Mouse (Mus musculus) left cerebral cortex, postnatal 25 days (tissue): Measurements from ENCODE around the gene Nfia. TPM values are rescaled to one million over a fixed set of nuclear protein-coding genes. Genes with fewer than 3 reads are reported as not detected.

ENCODE experiments used
- DNase-seq, 2 experiments: peaks; one replicate each; pipeline ENCODE4 v3.0.0; 2022; ENCODE audit warnings: low spot score in 2 of 2, mixed read lengths in 1 of 2
- intact Hi-C: fragments of 180-260 bp; cut with DNase I; formaldehyde crosslinking; loops from one replicate; pipeline ENCODE4 v1.15.1; 2025
- total RNA-seq, 2 experiments: library from RNA; stranded (reverse); gene quantifications; 2 replicates each; pipeline ENCODE4 v1.2.3; 2021

Gene Nfia
- total RNA-seq, 2 experiments from 2014 or later = 63.0 to 73.6 TPM

DNA sequence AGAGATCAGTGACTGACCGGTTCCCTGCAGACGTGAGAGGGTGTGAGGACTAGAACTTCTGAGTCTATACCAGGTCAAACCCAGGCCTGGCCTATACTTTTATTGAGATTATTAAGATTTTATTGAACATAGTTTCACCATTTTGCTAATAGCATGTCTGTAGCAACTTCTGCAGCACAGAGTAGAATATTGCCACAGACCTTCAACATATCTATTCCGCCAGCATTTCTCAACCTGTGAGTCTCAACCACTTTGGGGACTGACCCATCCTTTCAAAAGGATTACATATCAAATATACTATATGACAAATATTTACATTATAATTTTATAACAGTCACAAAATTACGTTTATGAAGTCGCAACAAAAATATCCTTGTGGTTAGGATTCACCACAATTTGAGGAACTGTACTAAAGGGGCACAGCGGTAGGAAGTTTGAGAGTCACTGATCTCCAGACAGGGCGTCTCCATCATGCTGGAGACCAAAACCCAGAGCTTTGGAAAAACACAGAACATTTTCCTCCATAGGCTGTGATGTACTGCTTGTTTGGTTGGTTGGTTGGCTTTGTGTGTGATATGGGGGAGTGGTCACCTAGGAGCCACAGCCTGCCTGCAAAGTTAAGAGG is 284.0 kb downstream of the Nfia start:
- intact Hi-C loops = no loop called here
- DNase-seq = no peak

- intact Hi-C loops = no loop called here
Measured at GRCm38 (mm10) chr4:98057246-98057645, 284.7 kb downstream of the Nfia start.

GRCm38 (mm10) chr4:98057721-98058120 is 285.2 kb downstream of the Nfia start:
- no peak for DNase-seq
- intact Hi-C loops = no loop called here

More at GRCm38 (mm10) chr4:98057246-98057645, 284.7 kb downstream of the Nfia start:
- DNase-seq = no peak

GRCm38 (mm10) chr4:98058182-98058581 is 285.6 kb downstream of the Nfia start:
- DNase-seq = no peak
- intact Hi-C loops = no loop called here

GRCm38 (mm10) chr4:98060601-98061000 is 288.1 kb downstream of the Nfia start:
- no peak for DNase-seq
- intact Hi-C loops = no loop called here

DNA sequence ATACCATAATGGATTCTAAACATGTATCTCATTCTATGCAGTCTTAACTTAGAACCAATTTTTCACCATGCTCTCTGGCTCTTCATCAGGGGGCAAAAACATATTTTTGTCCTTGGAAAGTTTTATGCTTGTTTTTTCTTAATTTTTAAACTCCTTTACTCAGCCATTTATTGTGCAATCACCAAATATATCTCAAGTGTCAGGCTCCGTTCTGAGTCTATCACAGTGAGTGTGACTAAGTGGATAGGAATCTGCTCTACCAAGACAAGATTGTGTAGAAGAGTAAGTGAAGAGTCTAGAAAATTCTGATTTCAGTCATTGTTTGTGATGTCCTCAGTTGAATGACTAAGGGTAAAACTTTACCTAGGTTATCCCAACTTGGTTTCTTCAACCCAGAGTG is 288.6 kb downstream of the Nfia start:
- DNase-seq = no peak

GRCm38 (mm10) chr4:98063280-98063679 is 290.7 kb downstream of the Nfia start:
- DNase-seq = no peak
- intact Hi-C loops = no loop called here

More for the DNA sequence above, 288.6 kb downstream of the Nfia start:
- intact Hi-C loops = no loop called here

DNA sequence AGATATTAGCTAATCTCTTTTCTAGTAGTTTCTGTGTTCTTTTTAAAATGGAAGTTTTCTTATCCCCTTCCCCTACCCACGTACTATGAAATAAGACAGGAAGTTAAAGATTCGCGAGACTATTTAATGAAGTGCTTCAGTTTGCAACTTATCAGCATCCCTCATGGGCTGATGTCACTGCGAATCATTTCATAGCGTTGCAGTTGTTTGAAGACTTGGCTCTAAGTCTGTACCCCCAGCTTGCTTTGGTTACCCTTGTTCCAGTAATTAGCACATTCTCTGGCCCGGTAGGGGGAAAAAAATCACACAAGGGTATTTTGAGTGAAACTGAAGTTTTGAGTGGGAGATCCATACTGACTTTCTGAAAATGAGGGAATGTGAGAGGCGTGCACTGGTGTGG is 303.6 kb downstream of the Nfia start:
- intact Hi-C loops = no loop called here
- peak in 1 of 2 experiments; percentile 22 for DNase-seq

DNA sequence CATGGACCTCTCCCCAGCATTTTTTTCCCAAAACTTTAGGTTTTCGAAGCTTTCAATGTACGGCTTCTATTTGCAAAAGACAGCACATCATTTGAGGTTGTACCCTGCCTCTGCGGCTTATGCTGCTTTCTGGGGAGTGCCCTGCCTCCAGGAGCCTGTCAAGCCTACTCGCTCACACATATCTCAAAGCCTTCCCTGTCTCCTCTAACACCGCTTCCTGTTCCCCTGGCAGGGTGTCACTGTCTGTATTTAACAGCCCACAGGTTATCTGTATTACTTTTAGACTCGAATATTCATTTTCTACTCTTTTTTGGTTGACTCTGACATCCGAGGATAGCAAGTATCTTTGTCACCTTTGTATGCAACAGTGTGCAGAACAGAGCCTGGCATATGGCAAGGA is 304.1 kb downstream of the Nfia start:
- peak in 1 of 2 experiments; percentile 57 for DNase-seq
- intact Hi-C loops = no loop called here

GRCm38 (mm10) chr4:98080586-98080985 is 308.1 kb downstream of the Nfia start:
- DNase-seq = no peak
- intact Hi-C loops = no loop called here

DNA sequence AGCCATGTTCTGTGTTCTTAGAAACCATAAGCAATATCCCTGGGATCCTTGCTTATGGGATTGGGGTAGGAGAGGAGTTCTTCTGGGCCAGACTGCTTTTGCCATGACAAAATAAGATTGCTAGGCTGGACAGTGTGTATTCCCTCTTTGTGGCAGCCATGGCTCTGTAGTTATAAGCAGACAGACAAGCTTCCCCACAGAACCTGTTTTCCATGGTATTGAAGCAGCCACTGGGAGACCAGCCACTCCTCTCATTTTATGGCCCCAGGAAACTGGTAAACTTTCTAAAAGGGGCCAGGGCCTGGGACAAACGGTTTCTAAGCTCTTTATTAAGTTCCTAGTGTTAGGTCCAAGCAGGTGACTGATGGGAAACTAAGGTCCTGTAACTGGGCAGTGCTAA is 309.4 kb downstream of the Nfia start:
- intact Hi-C loops = no loop called here
- DNase-seq = no peak

DNA sequence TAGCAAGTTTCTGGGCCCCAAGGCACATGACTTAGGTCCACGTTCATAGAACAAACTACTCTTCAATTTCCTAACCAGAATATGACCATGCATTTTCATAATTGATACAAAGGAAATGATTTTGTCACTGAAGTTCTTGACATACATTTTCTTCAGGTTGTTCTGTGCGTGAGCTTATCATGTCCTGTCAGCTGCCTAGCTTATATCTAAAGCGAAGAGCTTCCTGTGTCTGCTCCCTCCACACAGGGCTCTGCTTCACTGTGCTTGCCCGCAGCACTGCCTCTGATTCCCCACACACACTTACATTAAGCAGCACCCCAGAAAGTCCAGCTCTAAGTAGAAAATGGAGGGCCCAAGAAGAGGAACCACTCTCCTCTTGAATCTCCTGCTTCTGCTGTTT is 310.0 kb downstream of the Nfia start:
- no peak for DNase-seq
- intact Hi-C loops = no loop called here

GRCm38 (mm10) chr4:98085060-98085459 is 312.5 kb downstream of the Nfia start:
- no peak for DNase-seq
- intact Hi-C loops = no loop called here

- no peak for DNase-seq
- intact Hi-C loops = no loop called here
Measured at GRCm38 (mm10) chr4:98086976-98087375, 314.4 kb downstream of the Nfia start.

DNA sequence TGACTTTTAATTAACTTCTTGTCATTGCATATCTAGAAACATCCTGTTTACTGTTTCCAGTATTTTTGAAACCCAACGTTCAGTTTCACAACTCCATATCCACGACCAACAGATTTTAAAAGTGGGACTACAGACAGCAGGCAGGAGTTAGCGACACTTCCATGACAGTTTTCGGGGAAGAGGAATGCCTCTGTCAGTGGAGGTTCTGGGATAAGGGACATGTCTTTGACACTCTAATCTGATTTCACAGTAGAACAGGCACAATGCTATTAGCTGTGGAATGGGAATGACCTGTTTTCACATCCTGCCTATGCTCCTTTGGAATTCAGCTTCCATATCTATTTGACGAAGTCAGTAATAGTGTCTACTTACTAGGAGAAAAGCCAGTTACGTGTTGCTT is 317.5 kb downstream of the Nfia start:
- intact Hi-C loops = no loop called here
- DNase-seq = no peak

- intact Hi-C loops = no loop called here
- DNase-seq = no peak
Measured at GRCm38 (mm10) chr4:98090586-98090985, 318.1 kb downstream of the Nfia start.

GRCm38 (mm10) chr4:98091368-98091827 is 318.9 kb downstream of the Nfia start:
- intact Hi-C loops = no loop called here
- peak in 1 of 2 experiments; percentile 26 for DNase-seq

DNA sequence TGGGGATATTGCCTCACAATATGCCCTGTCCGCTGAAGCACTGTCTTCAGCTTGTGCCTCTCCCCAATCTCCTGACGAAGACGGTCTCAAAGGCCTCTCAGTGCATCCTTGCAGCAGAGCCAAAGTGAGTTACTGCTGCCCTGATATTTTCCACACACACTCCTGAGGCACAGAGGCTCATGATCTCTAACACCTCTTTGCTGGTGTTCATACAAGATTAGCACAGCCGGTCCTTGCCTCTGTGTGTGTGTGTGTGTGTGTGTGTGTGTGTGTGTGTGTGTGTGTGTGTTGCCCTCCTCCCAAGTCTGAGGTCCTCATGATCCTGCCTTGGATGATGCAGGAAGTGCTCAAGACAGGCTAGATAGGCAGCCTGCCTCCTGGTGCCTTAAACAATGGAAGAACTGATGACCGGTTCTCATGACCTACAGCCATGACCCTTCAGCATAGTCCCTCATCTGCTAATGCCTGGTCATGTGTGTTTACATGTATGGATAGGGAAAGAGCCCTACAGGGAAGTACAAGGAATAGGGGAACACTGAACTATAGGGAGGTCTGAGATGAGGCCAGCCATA is 319.5 kb downstream of the Nfia start:
- DNase-seq = no peak
- intact Hi-C loops = no loop called here

GRCm38 (mm10) chr4:98094112-98094805 is 321.7 kb downstream of the Nfia start:
- intact Hi-C loops = no loop called here
- no peak for DNase-seq

- intact Hi-C loops = no loop called here
- DNase-seq = no peak
Measured at GRCm38 (mm10) chr4:98095060-98095459, 322.5 kb downstream of the Nfia start.

- intact Hi-C loops = no loop called here
Measured at GRCm38 (mm10) chr4:98097013-98097566, 324.6 kb downstream of the Nfia start.

More at GRCm38 (mm10) chr4:98097013-98097566, 324.6 kb downstream of the Nfia start:
- no peak for DNase-seq
